Mouse (Mus musculus) C3H10T1/2 (cell line): Measurements from ENCODE around the gene Nenf. TPM values are rescaled to one million over a fixed set of nuclear protein-coding genes. Genes with fewer than 3 reads are reported as not detected.

ENCODE experiments used
- polyA plus RNA-seq, 2 experiments: library from polyadenylated mRNA; unstranded; fragments of >200 nt; fragmentation: generic; extraction: Trizol; gene quantifications; one replicate each; pipeline ENCODE4 v1.2.1; 2012; ENCODE audit warnings: missing spikeins in 2 of 2

Nenf gene
- polyA plus RNA-seq: 100 to 1,000 TPM; 143 to 543 TPM

DNA sequence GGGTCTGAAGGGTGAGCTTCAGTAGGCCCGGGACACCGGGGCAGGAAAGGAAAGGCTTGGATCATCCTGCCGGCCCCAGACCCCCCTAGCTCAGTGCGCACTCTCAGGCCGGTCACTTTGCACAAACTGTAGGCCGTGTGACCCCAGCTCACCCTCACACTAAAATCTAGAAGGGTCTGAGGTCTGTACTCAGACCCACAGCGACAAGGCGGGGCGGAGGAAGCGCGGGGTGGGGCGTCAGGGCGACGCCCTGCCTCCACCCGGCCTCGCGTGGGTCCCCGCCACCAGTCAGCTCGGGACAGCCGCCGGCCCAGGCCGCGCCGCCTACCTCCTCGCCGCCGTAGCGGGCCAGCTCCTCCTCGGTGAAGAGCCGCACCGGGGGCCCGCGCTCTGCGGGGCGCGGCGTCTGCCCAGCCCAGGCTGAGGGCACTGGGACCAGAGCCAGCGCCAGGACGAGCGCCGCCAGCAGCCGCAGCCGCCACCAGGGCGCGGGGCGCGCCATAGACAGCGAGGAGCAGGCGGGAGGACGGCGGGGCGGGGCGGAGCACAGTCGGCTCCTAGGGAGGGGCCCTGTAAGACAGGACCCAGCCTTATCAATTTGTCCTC lies at the start of gene Nenf:
Gene Nenf, minus strand, starts transcription at position 604 of the 606 bp plus-strand sequence.

DNA sequence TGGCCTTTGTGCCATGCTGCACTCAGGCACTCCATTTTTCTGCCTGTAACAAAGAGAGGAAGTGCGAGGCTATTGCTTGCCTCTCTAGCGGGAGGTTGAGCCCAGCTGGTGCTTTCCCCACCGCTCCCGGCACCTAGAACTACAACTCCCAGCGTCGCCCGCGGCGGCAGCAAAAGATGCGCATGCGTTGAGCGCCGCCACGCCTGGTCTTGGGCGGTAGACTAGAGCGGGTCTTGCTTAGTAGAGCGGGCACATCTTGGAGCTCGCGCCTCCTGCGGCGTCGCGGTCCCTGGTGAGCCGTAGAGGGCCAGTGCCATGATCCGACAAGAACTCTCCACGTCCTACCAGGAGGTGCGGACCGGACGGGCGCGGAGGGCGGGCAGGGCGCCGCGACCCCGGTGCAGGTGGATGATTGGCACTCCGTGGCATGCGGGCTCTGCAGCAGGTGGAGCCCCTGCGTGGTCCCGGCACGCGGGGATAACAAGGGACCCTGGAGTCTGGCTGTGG lies 7.8 kb upstream of the Nenf start, which contains the start of gene Tmem206:
Gene Tmem206, plus strand, starts transcription at position 187 of the 507 bp plus-strand sequence.

Other genes starting within 250 kb of the Nenf start
- gene Batf3, start 220.3 kb downstream of the Nenf start, polyA plus RNA-seq: under 1 TPM; 0.37 to 0.61 TPM
- gene Fam71a, start 153.4 kb downstream of the Nenf start, polyA plus RNA-seq: not detected
- 1 to 10 TPM in 1 of 2 experiments, under 1 TPM in 1; 0.20 to 1.1 TPM for gene Atf3, start 100.2 kb downstream of the Nenf start, polyA plus RNA-seq
- 1 to 10 TPM; 1.8 to 5.9 TPM for gene Tmem206, start 7.7 kb upstream of the Nenf start, polyA plus RNA-seq
- gene Ppp2r5a, start 85.1 kb upstream of the Nenf start, polyA plus RNA-seq: 10 to 100 TPM in 1 of 2 experiments, 1 to 10 TPM in 1; 2.6 to 19.5 TPM